Mouse (Mus musculus): ENCODE measurements at regions not wholly inside any gene's neighbourhood (a gene's known extent, or its start where the extent isn't known, plus 50 kb on each side); places are given as distances from the start of the nearest gene placed in this dataset.

DNA sequence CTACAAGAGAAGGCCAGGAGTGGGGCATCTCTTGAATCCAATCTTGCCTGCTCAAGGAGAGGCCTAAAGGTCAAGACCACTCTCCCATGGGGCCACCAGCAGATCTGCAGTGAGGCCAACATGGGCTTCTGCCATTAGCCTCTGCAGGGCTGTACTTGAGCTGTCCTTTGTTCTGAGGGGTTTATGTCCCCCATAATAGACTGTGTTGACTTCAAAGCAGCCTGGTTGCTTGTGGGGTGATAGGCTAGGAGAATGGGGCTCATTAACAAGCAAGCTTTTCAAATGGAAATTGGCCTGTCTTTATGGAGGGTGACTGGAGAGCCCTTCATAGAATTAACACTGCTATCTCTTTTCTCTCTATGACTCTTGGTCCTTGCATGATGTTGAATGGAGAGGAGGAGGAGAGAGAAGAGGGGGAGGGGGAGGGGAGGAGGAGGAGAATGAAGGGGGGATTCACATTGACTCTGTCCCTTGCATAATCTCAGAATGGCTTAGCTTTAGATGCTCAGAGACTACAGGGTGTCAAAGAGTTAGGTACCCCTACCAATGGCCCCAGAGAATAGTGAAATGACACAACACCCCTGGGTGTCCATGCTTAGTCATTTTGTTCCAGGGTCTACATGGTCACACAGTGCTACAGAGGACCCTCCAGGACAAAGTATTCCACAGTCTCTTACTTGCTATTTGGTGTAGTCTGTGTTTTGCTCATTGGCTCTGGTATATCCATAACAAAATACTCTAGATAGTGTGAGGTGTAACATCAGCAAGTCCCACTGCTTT is 352.3 kb upstream of the Mgmt start:
- no peak for DNase-seq (ENCODE audit: low spot score)

- no peak for DNase-seq (ENCODE audit: low spot score)
Measured at GRCm38 (mm10) chr7:136542896-136543295, 351.5 kb upstream of the Mgmt start.

DNA sequence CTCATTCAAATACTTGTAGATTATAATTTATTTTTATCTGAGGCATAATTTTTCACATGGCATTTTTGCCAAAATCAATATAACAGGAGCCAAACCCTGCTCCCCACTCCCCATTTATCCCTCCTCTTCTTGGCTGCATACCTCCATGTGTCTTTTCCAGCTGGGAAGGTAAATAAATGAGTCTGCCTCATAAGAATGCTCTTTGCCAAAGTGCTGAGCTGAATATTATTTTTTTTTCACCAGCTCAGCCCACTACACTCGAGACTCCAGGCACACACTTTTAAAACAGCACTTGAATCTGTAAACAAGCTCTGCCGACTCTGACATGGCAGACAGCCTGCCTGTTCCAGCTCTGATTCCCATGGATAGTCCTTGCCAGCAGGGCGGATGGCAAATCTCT is 346.6 kb upstream of the Mgmt start:
- no peak for DNase-seq (ENCODE audit: low spot score)

- DNase-seq (ENCODE audit: low spot score) = no peak
Measured at GRCm38 (mm10) chr7:136556436-136556835, 338.0 kb upstream of the Mgmt start.

- no peak for DNase-seq (ENCODE audit: low spot score)
Measured at GRCm38 (mm10) chr7:136559536-136559935, 334.9 kb upstream of the Mgmt start.

- no peak for DNase-seq (ENCODE audit: low spot score)
Measured at GRCm38 (mm10) chr7:136570911-136571310, 323.5 kb upstream of the Mgmt start.

DNA sequence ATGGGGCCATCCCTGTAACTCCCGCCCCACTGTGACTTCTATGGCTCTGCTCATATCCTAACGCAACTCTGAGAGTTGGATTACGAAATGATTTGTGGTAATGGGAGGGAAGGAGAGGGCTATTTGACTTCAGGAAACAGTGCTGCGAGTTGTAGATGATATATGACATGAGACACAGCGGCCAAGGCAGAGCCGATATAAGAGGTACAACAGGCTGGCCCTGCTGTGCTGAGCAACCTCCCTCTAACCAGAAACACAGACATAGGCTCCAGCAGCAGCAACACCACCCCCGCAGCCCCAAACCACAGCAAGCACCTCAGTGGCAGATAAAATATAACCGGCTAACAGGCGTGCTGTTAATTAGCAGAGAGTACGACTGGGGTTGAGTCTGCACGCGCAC is 312.5 kb upstream of the Mgmt start:
- DNase-seq (ENCODE audit: low spot score) = no peak

DNA sequence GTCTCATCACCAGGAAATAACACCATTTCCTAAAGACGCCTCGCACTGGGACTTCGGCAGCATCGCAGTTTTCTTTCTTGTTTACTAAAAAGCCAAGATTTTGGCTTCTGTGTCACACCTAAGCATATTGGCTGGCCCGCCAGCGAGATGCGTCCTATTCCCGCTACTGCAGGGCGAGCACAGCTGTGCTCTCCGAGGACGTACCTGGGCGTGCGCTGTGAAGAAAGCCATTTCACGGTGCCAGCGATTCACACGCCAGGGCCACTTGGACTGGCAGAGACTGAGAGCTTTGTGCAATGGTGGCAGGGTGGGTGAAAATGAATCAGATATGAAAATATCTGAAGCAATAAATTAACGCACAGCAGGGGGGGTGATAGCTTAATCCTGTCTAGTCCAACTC is 310.1 kb upstream of the Mgmt start:
- DNase-seq (ENCODE audit: low spot score) = no peak

- no peak for DNase-seq (ENCODE audit: low spot score)
Measured at GRCm38 (mm10) chr7:136588491-136588890, 305.9 kb upstream of the Mgmt start.

DNA sequence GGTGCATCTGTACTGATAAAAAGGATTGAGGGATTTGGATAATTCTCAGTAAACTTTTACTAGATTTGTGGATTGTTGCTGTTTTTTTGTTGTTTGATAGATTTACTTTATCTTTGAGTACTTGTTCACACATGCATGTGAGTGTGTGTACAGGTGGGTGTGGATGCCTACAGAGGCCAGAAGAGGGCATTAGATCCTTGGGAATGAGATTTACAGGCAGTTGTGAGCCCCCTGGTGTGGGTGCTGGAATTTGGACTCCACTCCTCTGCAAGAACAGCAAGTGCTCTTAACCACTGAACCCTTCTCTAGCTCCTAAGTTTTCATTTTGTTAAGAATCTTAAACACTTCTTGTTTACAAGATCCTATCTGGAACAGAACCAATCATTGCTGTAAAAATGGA is 303.5 kb upstream of the Mgmt start:
- no peak for DNase-seq (ENCODE audit: low spot score)

DNA sequence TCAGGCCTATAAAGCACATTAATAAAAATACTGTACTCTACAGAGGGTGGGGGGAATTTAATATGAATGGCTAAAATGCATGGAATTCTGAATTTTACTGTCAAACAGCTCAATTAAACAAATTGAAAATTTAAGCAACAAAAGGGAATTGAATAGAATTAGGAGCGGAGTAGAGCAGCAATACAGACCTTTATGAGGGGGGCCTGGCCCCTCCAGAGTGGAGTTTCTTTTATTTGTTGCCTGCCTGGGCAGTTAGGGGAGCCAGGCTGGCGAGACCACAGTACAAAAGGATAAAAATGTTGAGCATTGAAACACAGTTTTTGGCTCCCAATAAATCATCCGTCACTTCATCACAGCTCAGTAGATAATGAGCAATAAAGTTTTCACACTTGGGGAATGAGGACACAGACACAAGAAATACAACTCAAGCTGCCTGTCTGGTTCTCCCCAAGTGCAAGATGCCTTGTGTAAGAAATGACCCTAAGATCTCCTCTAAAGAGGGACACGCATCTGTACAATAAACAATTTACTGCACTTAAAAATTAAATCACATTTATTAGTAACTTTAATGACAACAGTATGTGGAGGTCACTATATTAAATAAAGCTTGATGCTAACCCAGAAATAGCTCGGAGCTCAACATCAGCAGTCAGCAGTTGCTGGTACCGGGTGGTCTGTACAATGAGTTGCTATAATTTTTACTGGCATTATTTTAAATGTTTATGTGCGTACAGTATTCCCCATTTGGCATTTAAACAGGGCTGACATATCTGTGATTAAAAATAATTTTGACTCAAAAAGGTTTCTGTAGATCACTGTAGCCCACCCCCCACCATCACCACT is 286.9 kb upstream of the Mgmt start:
- no peak for DNase-seq (ENCODE audit: low spot score)

DNA sequence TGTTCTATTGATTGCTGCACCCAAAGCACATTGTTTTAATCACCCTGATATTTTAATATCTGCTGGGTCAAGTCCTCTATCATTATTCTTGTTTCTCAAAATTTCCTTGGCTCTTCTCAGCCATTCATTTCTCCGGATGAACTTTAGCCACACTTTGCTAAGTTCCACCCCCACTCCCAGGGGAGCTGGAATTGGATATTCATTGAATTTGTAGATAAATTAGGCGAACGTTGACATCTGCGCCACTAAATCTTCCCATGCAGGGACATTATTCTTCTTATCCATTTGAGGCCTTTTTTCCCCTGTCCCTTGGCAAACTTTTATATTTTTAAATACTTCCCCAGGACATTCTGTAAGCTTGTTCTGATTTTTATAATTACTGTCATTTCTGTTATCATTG is 280.9 kb upstream of the Mgmt start:
- no peak for DNase-seq (ENCODE audit: low spot score)

DNA sequence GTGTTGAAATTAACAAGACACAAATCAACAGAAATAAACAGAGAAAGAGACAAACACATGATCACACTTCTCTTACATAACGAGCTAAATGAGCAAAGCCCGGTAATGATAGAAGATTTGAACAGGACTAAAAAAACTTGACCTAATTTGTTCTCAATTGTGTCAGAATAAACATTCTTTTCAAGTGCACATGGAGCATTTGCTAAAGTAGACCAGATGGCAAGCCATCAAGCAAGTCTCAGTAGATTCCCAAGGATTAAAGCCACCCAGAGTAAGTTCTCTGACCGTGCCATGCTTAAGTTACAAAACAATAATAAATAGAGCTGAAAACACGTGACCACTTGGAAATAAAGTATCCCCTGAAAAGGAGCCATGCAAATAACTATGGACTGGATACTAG is 269.9 kb upstream of the Mgmt start:
- no peak for DNase-seq (ENCODE audit: low spot score)

DNA sequence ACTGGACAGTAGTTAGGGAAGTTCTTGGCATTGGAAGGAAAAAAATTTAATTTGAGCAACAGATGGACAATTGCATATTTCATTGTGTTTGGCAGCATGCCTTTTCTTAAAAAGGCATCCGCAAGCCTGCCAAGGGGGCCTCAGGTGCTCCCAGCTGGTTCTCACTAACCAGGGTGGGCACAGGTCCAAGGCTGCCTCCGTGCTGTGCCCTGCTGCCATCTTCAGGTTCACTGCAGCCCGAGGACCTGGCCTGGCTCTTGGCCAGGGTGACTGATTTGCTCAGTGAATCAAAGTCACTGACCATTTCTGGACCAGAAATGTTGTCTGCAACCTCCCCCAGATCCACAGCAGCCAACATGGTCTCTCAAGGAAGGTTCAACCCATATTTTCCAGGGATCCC is 263.3 kb upstream of the Mgmt start:
- no peak for DNase-seq (ENCODE audit: low spot score)

DNA sequence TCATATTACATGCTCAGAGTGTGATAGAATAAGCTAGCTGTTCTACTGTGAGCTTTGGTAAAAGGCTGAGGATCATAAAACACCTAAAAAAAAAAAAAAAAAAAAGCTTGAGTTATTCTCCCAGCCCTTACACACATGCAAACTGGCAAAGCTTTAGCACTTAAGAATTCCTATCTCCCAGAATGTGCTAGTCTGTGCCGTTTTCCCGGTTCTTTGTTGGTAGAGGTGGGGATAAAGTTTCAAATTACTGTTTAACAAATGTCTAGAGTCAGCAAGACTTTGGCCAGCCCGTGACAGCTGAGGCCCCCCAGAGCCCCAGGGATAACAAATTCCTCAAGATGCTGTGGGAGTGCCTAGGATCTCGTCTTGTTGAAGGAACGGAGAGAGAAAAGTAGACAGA is 254.3 kb upstream of the Mgmt start:
- DNase-seq (ENCODE audit: low spot score) = no peak

DNA sequence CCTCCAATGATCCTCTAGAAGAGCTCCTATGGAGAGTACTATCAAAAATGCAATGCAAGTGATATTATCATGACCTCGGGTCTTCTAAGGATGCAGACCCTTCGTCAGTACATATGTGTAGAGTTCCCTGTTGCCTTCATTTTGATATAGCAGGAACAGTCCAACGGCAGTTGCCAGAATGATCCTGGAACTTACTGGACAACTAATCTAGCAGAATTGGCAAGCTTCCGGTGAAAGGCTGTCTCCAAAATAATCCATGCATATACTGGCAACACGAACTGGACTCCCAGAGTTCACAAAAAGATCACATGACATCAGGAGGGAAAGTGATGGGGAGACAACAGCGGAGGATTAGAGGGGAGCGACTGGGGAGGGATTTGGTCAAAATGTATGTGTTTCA is 253.6 kb upstream of the Mgmt start:
- no peak for DNase-seq (ENCODE audit: low spot score)

GRCm38 (mm10) chr7:136649796-136650195 is 244.6 kb upstream of the Mgmt start:
- no peak for DNase-seq (ENCODE audit: low spot score)

- DNase-seq (ENCODE audit: low spot score) = no peak
Measured at GRCm38 (mm10) chr7:136659930-136660329, 234.5 kb upstream of the Mgmt start.

GRCm38 (mm10) chr7:136660401-136660800 is 234.0 kb upstream of the Mgmt start:
- DNase-seq (ENCODE audit: low spot score) = no peak

DNA sequence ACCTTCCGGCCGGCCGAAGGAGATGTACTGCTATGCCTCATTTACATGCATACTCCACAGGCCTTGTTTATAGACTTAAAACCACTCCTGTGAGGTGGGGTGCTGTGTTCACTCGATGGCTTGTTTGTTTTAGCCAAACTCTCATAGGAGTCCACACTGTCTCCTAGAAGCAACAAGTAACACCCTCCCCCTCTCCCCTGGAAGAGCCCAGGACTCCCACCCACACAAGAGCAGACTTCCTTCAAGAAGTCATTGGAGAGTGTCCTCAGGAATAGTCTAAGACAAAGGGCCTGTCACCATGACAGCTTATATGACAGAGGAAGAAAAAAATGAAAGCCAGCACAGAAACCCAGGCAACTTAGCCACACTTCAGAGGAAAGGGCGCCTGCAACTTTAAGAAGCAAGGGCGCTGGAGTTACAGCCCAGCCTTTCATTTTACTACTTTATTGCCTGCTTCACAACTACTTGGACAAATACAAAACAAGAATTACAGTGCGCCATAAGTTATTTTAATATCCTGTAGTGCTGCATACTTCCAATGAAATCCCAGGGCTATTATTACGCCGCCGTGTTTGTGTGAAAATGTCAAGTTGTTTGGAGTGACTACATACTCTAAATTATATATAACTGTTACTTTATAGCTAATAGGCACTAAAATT is 229.9 kb upstream of the Mgmt start:
- DNase-seq (ENCODE audit: low spot score) = no peak

DNA sequence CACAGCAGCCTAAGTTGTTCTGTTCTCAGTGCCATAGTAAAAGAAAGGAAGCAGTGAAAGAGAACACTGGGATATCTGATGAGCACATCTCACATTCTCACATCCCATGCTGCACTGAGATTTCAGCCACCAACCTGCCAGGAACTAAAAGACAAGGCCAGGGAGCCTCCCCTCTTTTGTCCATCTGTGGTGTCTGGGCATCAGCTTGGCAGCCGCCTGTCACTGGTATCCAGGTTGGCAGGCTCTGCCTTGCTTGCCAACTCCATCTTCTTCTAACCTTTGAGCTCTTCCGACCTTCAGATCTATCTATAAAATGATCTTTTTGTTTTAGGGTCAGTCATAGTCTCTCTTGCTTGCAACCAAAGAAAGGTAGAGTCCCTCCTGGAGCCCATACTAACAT is 228.5 kb upstream of the Mgmt start:
- DNase-seq (ENCODE audit: low spot score) = no peak

- no peak for DNase-seq (ENCODE audit: low spot score)
Measured at GRCm38 (mm10) chr7:136666707-136667106, 227.7 kb upstream of the Mgmt start.

DNA sequence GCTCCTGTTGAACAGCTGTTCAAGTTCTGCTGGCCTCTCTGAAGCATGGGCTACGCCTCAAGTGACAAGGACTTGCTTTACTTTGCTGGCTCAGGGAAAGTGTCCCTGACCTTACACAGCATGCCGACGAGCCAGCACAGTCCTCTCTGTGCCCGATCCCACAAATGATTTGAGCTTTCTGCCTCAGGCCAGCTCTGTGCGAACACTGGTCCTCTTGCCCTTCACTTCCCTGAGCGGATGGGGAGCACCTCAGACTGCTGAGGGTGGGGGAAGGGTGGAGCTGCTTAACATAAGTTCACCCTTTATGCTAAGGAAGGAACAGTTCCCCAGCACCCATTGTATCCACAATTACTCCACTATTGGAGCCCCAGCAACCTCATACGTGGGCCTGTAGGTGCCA is 223.7 kb upstream of the Mgmt start:
- no peak for DNase-seq (ENCODE audit: low spot score)
